Mouse (Mus musculus): Measurements from ENCODE around the gene Ess2. TPM values are rescaled to one million over a fixed set of nuclear protein-coding genes. Genes with fewer than 3 reads are reported as not detected.

Ess2 gene
- polyA plus RNA-seq, 1 experiment from 2014 or later: 47.8 TPM

GRCm38 (mm10) chr16:17933594-17934444 is 22.7 kb upstream of the Ess2 start:
- Histone ChIP-seq H3K27ac (no peak overlapping the region), H3K4me1 (replicated peaks) (peaks cover 2% of the 10 kb centered on the region; the same call in 1 of the 2 replicates), H3K9me3 (no peaks in the 10 kb centered on the region), H3K9ac (no peak overlapping the region), H3K27me3 (peaks cover 38% of the 10 kb centered on the region), H3K4me3 (no peak overlapping the region), H3K4me2 (no peak overlapping the region), H3K36me3 (no peaks in the 10 kb centered on the region)
- WGBS: 77% methylated on average over 9 of the region's 9 CpGs
- no peak for ATAC-seq (ENCODE audit: low FRiP score)

DNA sequence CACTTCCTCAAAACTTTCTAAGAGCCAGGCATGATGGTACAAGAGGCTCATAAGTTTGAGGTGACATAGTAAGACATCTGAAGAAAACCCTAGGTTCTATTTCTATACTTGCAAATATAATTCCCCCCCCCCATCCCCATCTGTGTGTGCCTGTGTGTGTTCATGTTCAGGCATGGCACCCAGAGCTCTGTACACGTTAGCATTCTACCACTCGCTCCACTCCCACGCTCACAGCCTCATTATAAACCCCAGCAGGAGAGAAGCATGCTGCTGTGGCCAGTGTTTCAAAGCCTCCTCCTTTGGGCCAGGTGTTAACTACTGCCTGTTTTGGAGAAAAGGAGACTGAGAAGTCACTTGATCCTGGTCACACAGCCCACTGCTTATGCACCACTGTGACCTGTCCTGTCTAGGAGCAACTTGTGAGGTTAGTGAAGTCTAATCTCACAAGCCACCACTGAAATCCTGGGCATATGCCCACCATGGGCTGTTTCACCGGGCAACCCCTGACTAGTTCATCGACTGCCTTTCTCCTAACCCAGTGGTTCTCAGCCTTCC is 20.8 kb upstream of the Ess2 start:
- no peak overlapping the region for H3K27ac ChIP-seq
- no peak for ATAC-seq (ENCODE audit: low FRiP score)
- no peaks in the 10 kb centered on the region for H3K9me3 ChIP-seq
- no peak overlapping the region for H3K9ac ChIP-seq
- H3K36me3 ChIP-seq: no peaks in the 10 kb centered on the region
- peaks cover 25% of the 10 kb centered on the region for H3K27me3 ChIP-seq
- WGBS: 74% methylated on average over 5 of the region's 5 CpGs
- peaks cover 12% of the 10 kb centered on the region for H3K4me1 ChIP-seq (replicated peaks)
- H3K4me3 ChIP-seq: no peak overlapping the region
- H3K4me2 ChIP-seq: no peak overlapping the region

GRCm38 (mm10) chr16:17929631-17930030 is 18.5 kb upstream of the Ess2 start:
- Histone ChIP-seq H3K36me3 (peaks cover 19% of the 10 kb centered on the region), H3K27ac (0 out of 2 replicates have a peak overlapping the region, but pooled peaks have one; percentile 92), H3K4me2 (no peak overlapping the region), H3K9me3 (no peaks in the 10 kb centered on the region), H3K4me3 (no peak overlapping the region), H3K4me1 (replicated peaks) (peaks cover 31% of the 10 kb centered on the region), H3K9ac (no peak overlapping the region), H3K27me3 (peaks cover 12% of the 10 kb centered on the region; the same call in 1 of the 2 replicates)
- ATAC-seq (ENCODE audit: low FRiP score): no peak
- WGBS: 59% methylated on average over 2 of the region's 2 CpGs

- Histone ChIP-seq H3K27me3 (peaks cover 10% of the 10 kb centered on the region; the same call in 1 of the 2 replicates), H3K9me3 (no peaks in the 10 kb centered on the region), H3K4me2 (peak overlapping the region; percentile 77; the same call in 1 of the 2 replicates), H3K27ac (peak overlapping the region; percentile 92), H3K4me3 (no peak overlapping the region), H3K36me3 (peaks cover 19% of the 10 kb centered on the region), H3K4me1 (replicated peaks) (peaks cover 31% of the 10 kb centered on the region), H3K9ac (no peak overlapping the region)
- peak; percentile 9; the same call in 1 of the 2 replicates for ATAC-seq (ENCODE audit: low FRiP score)
- 15% methylated on average over 2 of the region's 2 CpGs for WGBS
Measured at GRCm38 (mm10) chr16:17929211-17929610, 18.1 kb upstream of the Ess2 start.

DNA sequence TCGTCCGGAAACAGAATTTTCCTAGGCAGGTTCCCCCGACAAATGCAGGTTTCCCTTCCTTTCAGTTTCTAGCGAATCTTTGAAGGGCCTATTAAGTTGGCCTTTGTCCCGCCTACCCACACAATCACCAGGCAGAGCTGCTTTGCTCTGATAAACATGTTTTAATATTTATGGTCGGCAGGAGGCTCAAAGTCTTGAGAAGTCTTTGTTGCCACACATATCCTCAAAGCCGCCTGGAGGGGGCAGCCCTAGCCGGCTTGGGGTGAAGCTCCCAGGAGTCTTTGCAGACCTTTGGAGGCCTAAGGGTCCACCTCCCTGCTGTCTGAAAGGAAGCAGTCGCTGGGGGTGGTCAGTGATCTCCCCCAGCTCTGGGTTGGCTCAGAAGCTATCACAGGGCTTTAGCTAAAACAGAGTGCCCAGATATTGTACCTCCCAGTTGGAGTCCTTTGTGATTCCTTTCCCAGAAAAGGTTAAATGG is 17.5 kb upstream of the Ess2 start:
- Histone ChIP-seq H3K9ac (peak overlapping the region; percentile 91), H3K4me3 (peak overlapping the region; percentile 82), H3K9me3 (no peaks in the 10 kb centered on the region), H3K27me3 (peaks cover 4% of the 10 kb centered on the region; the same call in 1 of the 2 replicates), H3K36me3 (peaks cover 19% of the 10 kb centered on the region), H3K27ac (peak overlapping the region; percentile 92), H3K4me2 (peak overlapping the region; percentile 77), H3K4me1 (replicated peaks) (peaks cover 31% of the 10 kb centered on the region)
- peak; percentile 34 for ATAC-seq (ENCODE audit: low FRiP score)
- 2% methylated on average over 9 of the region's 9 CpGs for WGBS

DNA sequence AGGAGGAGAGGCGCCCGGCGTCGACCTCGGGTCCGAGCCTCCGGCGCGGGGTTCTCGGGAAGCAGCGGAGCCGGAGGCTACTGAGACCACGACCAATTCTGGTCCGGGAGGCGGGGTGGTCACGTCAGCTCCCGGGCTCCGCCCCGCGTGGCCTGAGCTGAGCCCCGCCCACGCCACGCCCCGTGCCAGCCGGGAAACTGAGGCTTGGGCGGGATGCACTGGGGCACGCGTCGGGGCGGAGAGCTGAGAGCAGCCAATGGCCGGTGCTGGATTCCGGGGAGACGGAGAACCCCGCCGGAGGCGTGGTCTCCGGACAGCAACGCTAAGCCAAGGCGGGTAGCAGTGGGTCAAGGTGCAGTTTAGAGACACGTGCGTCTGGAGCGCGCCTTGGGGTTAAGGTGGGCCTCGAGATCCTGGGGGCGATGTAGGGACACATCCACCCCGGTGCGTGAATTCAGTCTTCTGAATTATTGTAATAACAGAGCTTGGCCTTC is 17.0 kb upstream of the Ess2 start, which contains the start of gene Slc25a1:
Gene Slc25a1 (minus strand): TSS at position 133 of the 494 bp plus-strand sequence.
- Histone ChIP-seq H3K4me1 (replicated peaks) (peaks cover 35% of the 10 kb centered on the region), H3K4me2 (peak within 1 kb of the TSS; percentile 77), H3K27ac (peak within 1 kb of the TSS; percentile 92), H3K9me3 (no peaks in the 10 kb centered on the region), H3K4me3 (peak within 1 kb of the TSS; percentile 82), H3K9ac (peak within 1 kb of the TSS; percentile 91), H3K27me3 (no peaks in the 10 kb centered on the region), H3K36me3 (peaks cover 19% of the 10 kb centered on the region)
- under 1% methylated on average over 47 of the region's 47 CpGs for WGBS
- peak; percentile 79 for ATAC-seq (ENCODE audit: low FRiP score)

DNA sequence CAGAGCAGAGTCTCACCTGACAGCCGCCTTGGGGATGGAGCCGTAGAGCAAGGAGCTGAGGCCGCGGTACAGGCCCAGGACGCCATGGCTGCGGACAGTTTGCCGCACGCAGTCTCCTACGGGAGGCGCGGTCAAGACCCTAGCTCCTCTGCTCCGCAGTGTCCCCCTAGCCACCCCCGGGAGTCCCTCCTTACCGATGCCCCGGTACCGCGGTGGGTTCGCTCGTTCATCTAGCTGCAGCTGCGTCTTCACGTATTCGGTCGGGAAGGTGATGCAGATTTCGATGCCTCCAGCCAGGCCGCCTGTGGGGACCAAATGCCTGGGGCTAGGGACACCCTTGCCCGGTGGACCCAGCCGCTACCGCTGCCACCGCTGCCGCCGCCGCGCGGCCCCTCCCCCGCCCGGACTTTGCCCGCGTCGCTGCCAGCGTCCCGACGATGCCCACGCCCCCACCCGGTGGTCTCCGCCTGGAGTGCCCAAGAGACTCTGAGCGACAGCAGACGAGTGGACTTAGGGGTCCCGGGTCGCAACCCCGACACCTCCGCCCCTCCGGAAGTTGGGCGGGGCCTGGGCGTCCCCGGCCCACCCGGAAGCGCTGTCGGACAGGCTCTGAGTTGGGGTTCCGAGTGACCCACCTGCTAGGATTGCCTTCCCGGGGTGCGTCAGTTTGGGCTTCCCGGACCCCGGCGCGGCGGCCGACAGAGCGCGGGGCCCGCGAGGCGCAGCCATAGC is 16.4 kb upstream of the Ess2 start:
- Histone ChIP-seq H3K9me3 (no peaks in the 10 kb centered on the region), H3K4me3 (peak overlapping the region; percentile 82), H3K4me2 (peak overlapping the region; percentile 77), H3K4me1 (replicated peaks) (peaks cover 41% of the 10 kb centered on the region), H3K27ac (peak overlapping the region; percentile 92), H3K36me3 (peaks cover 19% of the 10 kb centered on the region), H3K9ac (peak overlapping the region; percentile 91), H3K27me3 (no peaks in the 10 kb centered on the region)
- ATAC-seq (ENCODE audit: low FRiP score): peak; percentile 47
- WGBS: under 1% methylated on average over 65 of the region's 72 CpGs

GRCm38 (mm10) chr16:17922163-17922538 is 11.0 kb upstream of the Ess2 start:
- peak; percentile 15 for ATAC-seq (ENCODE audit: low FRiP score)
- Histone ChIP-seq H3K9me3 (peaks cover 3% of the 10 kb centered on the region; the same call in 1 of the 2 replicates), H3K4me1 (replicated peaks) (peaks cover 48% of the 10 kb centered on the region), H3K9ac (peak overlapping the region; percentile 89), H3K27me3 (peaks cover 36% of the 10 kb centered on the region), H3K4me3 (peak overlapping the region; percentile 81), H3K27ac (peak overlapping the region; percentile 93), H3K4me2 (peak overlapping the region; percentile 89), H3K36me3 (peaks cover 19% of the 10 kb centered on the region)
- 1% methylated on average over 14 of the region's 14 CpGs for WGBS

DNA sequence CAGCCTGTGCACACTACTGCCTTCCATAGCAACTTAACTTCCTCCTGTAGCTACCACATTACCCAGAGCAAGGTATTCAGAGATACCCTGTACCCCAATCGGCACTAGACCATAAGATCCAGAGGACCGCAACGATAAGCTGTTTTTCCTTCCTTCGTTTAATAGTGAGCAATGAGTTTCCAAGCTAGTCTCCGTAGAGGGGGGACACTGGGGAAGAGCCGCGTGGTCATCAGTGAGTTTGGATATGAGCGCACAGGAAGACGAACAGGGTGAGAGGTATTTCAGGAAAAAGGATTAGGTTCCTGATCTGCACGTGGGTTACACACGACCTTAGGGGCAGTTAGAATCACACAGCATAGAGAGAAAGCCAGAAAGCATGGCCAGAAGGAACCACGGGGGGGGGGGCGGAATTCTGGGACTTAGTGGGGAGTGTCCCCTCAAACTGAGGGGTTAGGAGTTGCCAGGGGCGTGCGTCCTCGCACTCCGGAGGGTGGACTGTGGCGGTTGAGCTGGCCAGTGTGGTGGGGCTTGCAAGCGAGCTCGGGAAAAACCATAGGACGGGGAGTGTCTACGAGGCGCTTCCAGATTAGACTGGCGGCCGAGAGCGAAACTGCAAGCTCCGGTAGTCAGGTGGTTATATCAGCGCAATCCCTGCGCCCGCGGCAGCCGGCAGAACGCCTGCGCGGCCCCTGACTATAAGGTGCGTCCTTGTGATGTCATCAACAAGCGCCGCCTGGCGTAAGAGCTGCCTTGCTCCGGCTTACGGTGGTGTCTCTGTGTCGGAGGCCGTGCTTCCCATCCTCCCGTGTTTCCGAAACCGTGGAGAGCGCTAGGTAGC is 10.4 kb upstream of the Ess2 start:
- H3K4me1 ChIP-seq (replicated peaks): peaks cover 42% of the 10 kb centered on the region
- H3K36me3 ChIP-seq: peaks cover 19% of the 10 kb centered on the region
- peaks cover 3% of the 10 kb centered on the region; the same call in 1 of the 2 replicates for H3K9me3 ChIP-seq
- peak; percentile 93 for ATAC-seq (ENCODE audit: low FRiP score)
- WGBS: 2% methylated on average over 46 of the region's 47 CpGs
- H3K27me3 ChIP-seq: peaks cover 42% of the 10 kb centered on the region
- H3K4me3 ChIP-seq: peak overlapping the region; percentile 81
- H3K4me2 ChIP-seq: peak overlapping the region; percentile 89
- peak overlapping the region; percentile 89 for H3K9ac ChIP-seq
- peak overlapping the region; percentile 93 for H3K27ac ChIP-seq

GRCm38 (mm10) chr16:17920586-17920985 is 9.4 kb upstream of the Ess2 start:
- Histone ChIP-seq H3K27ac (peak overlapping the region; percentile 93; the same call in 1 of the 2 replicates), H3K4me3 (peak overlapping the region; percentile 81), H3K9me3 (peaks cover 3% of the 10 kb centered on the region; the same call in 1 of the 2 replicates), H3K27me3 (peaks cover 51% of the 10 kb centered on the region), H3K4me1 (replicated peaks) (peaks cover 32% of the 10 kb centered on the region), H3K36me3 (peaks cover 10% of the 10 kb centered on the region), H3K4me2 (peak overlapping the region; percentile 89; the same call in 1 of the 2 replicates), H3K9ac (peak overlapping the region; percentile 77)
- no peak for ATAC-seq (ENCODE audit: low FRiP score)
- WGBS: 10% methylated on average over 20 of the region's 20 CpGs

All from hindbrain, embryonic 13.5 days (tissue).